Mouse (Mus musculus): ENCODE data around the gene Zfp180.

GRCm38 (mm10) chr7:24153272-24153671 is 71.5 kb downstream of the Zfp180 start:
- TF ChIP-seq POLR2A (IDR thresholded peaks at IDR 0.05; ENCODE audit: control insufficient read depth in 1 of 2, insufficient read depth in 1 of 2, low read depth in 1 of 2, low read length in 2 of 2, poor library complexity in 1 of 2) (no peak), EP300 (IDR thresholded peaks at IDR 0.05; ENCODE audit: low read depth in 1 of 2, low read length in 2 of 2) (no peak), CTCF (IDR thresholded peaks at IDR 0.05 in 2 of 3, conservative IDR thresholded peaks at IDR 0.05 in 1 of 3; ENCODE audit: control insufficient read depth in 1 of 3, insufficient read depth in 1 of 3, low read depth in 2 of 3, low read length in 3 of 3, poor library complexity in 1 of 3, severe bottlenecking in 1 of 3) (peak in 2 of 3 experiments; percentile 7 to 28; a peak in 3 of 6 replicates), USF1 (IDR thresholded peaks at IDR 0.05; ENCODE audit: low read depth, low read length) (no peak), RCOR1 (IDR thresholded peaks at IDR 0.05; ENCODE audit: low read depth, low read length) (no peak)

All from MEL (cell line).